Mouse (Mus musculus) limb, embryonic 14.5 days (tissue): ENCODE measurements at regions not wholly inside any gene's neighbourhood (a gene's known extent, or its start where the extent isn't known, plus 50 kb on each side); places are given as distances from the start of the nearest gene placed in this dataset.

Experiments
- ATAC-seq: fragments of 200-750 bp; cut with Nextera tagmentation; 2 replicates; pipeline ENCODE4 v1.8.0; 2017; ENCODE audit warnings: low read depth, moderate number of reproducible peaks, moderate TSS enrichment; ENCODE audit not compliant: low FRiP score
- DNase-seq: peaks from one replicate; pipeline ENCODE4 v3.0.0-alpha.2; 2015; ENCODE audit warnings: low spot score
- H3K27ac ChIP-seq: fragments of 300-500 bp; sonication (generic); replicated peaks from 2 replicates; pipeline ENCODE4 v1.5.1; 2014; ENCODE audit warnings: low read depth, mild to moderate bottlenecking, low read length, moderate library complexity, mixed read lengths
- H3K27me3 ChIP-seq: fragments of 300-500 bp; sonication (generic); 2 replicates; pipeline ENCODE4 v1.6.1; 2014; ENCODE audit warnings: low read length, mixed read lengths; ENCODE audit not compliant: control insufficient read depth, insufficient read depth
- H3K36me3 ChIP-seq: fragments of 300-500 bp; sonication (generic); 2 replicates; pipeline ENCODE4 v1.6.1; 2014; ENCODE audit warnings: mild to moderate bottlenecking, low read length, moderate library complexity, mixed read lengths; ENCODE audit not compliant: control insufficient read depth, insufficient read depth
- H3K4me1 ChIP-seq: fragments of 300-500 bp; sonication (generic); 2 replicates; pipeline ENCODE4 v1.6.1; 2014; ENCODE audit warnings: antibody characterized with exemption, low read length, mixed read lengths; ENCODE audit not compliant: control insufficient read depth, insufficient read depth
- H3K4me2 ChIP-seq: fragments of 300-500 bp; sonication (generic); replicated peaks from 2 replicates; pipeline ENCODE4 v1.6.1; 2014; ENCODE audit warnings: low read depth, mild to moderate bottlenecking, low read length, moderate library complexity; ENCODE audit not compliant: severe bottlenecking
- H3K4me3 ChIP-seq: fragments of 300-500 bp; sonication (generic); replicated peaks from 2 replicates; pipeline ENCODE4 v1.5.1; 2014; ENCODE audit warnings: low read length
- H3K9ac ChIP-seq: fragments of 300-500 bp; sonication (generic); 2 replicates; pipeline ENCODE4 v1.6.1; 2014; ENCODE audit warnings: mild to moderate bottlenecking, low read depth, low read length, moderate library complexity; ENCODE audit not compliant: severe bottlenecking
- H3K9me3 ChIP-seq: fragments of 300-500 bp; sonication (generic); 2 replicates; pipeline ENCODE4 v1.6.1; 2016; ENCODE audit warnings: low read length; ENCODE audit not compliant: control insufficient read depth
- POLR2A ChIP-seq: fragments of 200-500 bp; IDR thresholded peaks from 2 replicates; pipeline ENCODE4 v1.8.0; 2012; ENCODE audit warnings: inconsistent platforms, mild to moderate bottlenecking, moderate library complexity, borderline replicate concordance; ENCODE audit not compliant: insufficient read depth, insufficient read length; ENCODE audit errors: extremely low read depth
- WGBS: fragments of 180-500 bp; shearing (Covaris S2); extraction: QIAGEN DNeasy Blood & Tissue Kit; methylation state at CpG from one replicate; pipeline ENCODE4 v1.1.7; 2014; 5-methylcytosine and 5-hydroxymethylcytosine counted together

DNA sequence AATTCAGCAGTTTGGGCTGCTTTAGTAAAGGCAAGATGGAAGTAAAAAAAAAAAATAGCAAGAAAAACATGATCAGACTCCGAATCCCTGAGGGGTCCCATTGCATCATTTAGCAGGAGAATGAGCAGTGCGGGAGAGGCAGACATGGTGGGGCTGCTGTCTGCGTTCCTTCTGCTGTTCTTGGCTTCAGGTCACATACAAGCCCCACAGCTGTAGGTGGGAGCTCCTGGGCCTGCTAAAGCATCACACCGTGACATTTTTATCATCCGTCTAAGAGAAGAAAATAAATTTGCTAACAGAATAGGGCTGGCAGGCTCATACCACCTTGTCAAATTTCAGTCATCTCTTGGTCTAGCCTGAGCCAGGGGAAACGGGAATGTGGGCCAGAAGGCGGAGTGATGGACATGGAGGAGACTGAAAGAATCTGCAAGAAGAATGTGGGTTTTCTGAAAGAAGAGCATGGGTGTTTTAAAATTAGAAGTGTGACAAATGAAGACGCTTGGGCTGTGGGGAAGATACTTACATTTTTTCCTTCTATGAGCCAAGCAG lies 378.8 kb upstream of the Vrk2 start:
- Histone ChIP-seq H3K27ac (no peak overlapping the region), H3K36me3 (no peaks in the 10 kb centered on the region), H3K4me1 (no peaks in the 10 kb centered on the region), H3K4me3 (no peak overlapping the region), H3K27me3 (no peaks in the 10 kb centered on the region), H3K4me2 (no peak overlapping the region), H3K9me3 (no peaks in the 10 kb centered on the region), H3K9ac (no peak overlapping the region)
- no peak for TF ChIP-seq POLR2A
- WGBS = 77% methylated on average over 8 of the region's 8 CpGs
- ATAC-seq (no peak), DNase-seq (no peak)

DNA sequence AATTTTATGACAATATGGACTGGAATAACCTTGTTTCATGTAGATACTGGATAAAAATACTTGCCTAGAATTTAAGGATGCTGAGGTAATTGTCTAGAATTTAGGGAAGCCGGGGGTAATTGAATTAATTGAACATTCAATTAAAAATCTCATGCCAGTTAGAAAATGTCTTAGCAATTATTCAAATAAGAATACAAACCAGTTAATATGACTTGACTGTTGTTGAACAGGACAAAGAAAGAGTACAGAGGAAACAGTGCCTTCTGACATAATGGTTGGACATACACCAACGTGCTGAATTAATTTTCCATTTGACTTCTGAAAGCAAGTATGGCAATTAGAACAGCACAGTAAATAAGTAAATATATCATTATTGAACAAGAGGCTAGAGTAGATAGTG lies 377.4 kb upstream of the Vrk2 start:
- DNase-seq = no peak
- no peaks in the 10 kb centered on the region for H3K4me1 ChIP-seq
- 89% methylated on average over 2 of the region's 2 CpGs for WGBS
- no peaks in the 10 kb centered on the region for H3K9me3 ChIP-seq
- H3K36me3 ChIP-seq = no peaks in the 10 kb centered on the region
- no peak overlapping the region for H3K27ac ChIP-seq
- H3K4me3 ChIP-seq = no peak overlapping the region
- no peak overlapping the region for H3K4me2 ChIP-seq
- H3K27me3 ChIP-seq = no peaks in the 10 kb centered on the region
- no peak overlapping the region for H3K9ac ChIP-seq
- no peak for ATAC-seq
- TF ChIP-seq POLR2A = no peak

DNA sequence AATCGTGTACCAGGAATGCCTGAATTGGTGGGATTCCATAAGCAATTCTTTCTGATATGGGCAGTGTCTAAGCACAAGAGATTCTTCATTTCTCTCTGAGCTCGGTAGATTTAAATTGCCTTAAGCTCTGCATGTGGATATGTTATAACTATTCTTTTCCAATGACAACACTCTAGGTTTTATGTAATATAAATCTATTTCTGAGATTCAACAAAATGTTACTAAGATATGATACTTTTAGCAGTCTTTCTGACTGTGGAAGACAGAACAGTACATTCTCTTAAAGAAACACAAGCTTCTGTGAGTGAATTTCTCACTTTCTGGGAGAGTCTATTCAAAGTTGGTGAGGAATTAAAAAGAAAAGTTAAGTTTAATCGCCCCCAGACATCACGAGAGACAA lies 373.6 kb upstream of the Vrk2 start:
- Histone ChIP-seq H3K4me1 (peaks cover under 1% of the 10 kb centered on the region; the same call in 1 of the 2 replicates), H3K9me3 (no peaks in the 10 kb centered on the region), H3K9ac (no peak overlapping the region), H3K27ac (no peak overlapping the region), H3K36me3 (no peaks in the 10 kb centered on the region), H3K4me2 (no peak overlapping the region), H3K27me3 (no peaks in the 10 kb centered on the region), H3K4me3 (no peak overlapping the region)
- ATAC-seq (no peak), DNase-seq (no peak)
- WGBS = 81% methylated on average over 4 of the region's 4 CpGs
- TF ChIP-seq POLR2A = no peak

- ATAC-seq (no peak), DNase-seq (peak; percentile 11)
- 54% methylated on average over 8 of the region's 8 CpGs for WGBS
Measured at GRCm38 (mm10) chr11:26962928-26963667, 369.3 kb upstream of the Vrk2 start.

DNA sequence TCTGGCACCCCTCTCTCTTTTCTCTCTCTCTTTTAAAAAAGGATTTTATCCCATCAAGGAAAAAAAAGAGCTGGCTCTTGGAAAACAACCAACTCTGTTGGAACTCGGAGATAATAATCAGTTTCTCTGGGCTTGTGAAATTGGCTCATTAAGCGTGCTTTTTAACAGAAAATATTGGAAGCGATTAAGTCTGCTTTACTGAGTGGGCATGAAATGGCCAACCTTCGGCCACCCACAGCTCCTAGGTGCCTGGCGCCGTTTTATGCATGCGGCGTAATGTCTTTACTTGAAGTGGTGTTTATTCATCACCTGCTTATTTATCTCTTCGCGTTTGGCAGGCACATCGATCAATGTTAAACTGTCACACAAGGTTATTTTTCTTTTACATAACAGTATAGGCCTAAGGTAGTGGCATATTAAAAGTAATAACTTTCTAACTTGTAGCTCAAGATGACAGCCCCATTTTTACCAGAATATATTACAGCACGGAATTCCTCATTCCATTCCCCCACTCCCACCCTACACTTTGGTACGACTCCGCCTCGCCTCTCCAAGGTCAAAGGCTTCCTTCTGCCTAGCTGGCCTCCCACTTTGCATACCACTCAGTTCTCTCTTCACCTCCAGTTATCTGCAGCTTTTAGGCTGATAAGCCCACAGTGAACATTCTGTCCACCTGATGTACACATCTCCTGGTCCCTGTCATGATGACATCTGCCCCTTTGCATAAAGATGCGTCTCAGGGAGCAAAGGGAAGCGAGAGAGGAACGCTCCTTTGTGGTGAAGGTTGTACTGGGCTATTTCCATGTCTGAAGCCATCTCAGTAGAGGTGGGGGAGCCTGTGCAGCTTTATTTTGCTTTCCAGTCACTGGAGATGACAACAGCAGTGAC lies 368.5 kb upstream of the Vrk2 start:
- H3K4me1 ChIP-seq = peaks cover 7% of the 10 kb centered on the region
- no peak overlapping the region for H3K27ac ChIP-seq
- no peak for TF ChIP-seq POLR2A
- H3K36me3 ChIP-seq = no peaks in the 10 kb centered on the region
- H3K27me3 ChIP-seq = no peaks in the 10 kb centered on the region
- ATAC-seq (no peak), DNase-seq (peak; percentile 12)
- no peaks in the 10 kb centered on the region for H3K9me3 ChIP-seq
- H3K4me2 ChIP-seq = no peak overlapping the region
- no peak overlapping the region for H3K4me3 ChIP-seq
- no peak overlapping the region for H3K9ac ChIP-seq
- 49% methylated on average over 18 of the region's 18 CpGs for WGBS

More at GRCm38 (mm10) chr11:26962928-26963667, 369.3 kb upstream of the Vrk2 start:
- Histone ChIP-seq H3K27me3 (no peaks in the 10 kb centered on the region), H3K4me1 (peaks cover 7% of the 10 kb centered on the region), H3K36me3 (no peaks in the 10 kb centered on the region), H3K9ac (no peak overlapping the region), H3K27ac (no peak overlapping the region), H3K4me2 (no peak overlapping the region), H3K9me3 (no peaks in the 10 kb centered on the region), H3K4me3 (no peak overlapping the region)
- no peak for TF ChIP-seq POLR2A
